Mouse (Mus musculus) thymus, adult 2 months (tissue): Measurements from ENCODE around the gene Hist1h3i.
"Not testable (repeated sequence)": the region's sequence is repeated elsewhere in the genome, so short reads cannot be mapped to it uniquely, and the experiment has no call there.

ENCODE experiments used
- CTCF ChIP-seq: fragments of 200-500 bp; IDR thresholded peaks from 2 replicates; pipeline ENCODE4 v1.5.1; 2012; ENCODE audit warnings: mild to moderate bottlenecking, control low read depth, low read length, moderate library complexity, borderline replicate concordance; ENCODE audit not compliant: control insufficient read depth, poor library complexity, insufficient read depth; ENCODE audit errors: extremely low read depth
- POLR2A ChIP-seq: fragments of 200-500 bp; IDR thresholded peaks from 2 replicates; pipeline ENCODE4 v1.6.1; 2012; ENCODE audit warnings: mild to moderate bottlenecking, low read length, control low read depth, moderate library complexity; ENCODE audit not compliant: control insufficient read depth, poor library complexity, insufficient read depth; ENCODE audit errors: extremely low read depth

DNA sequence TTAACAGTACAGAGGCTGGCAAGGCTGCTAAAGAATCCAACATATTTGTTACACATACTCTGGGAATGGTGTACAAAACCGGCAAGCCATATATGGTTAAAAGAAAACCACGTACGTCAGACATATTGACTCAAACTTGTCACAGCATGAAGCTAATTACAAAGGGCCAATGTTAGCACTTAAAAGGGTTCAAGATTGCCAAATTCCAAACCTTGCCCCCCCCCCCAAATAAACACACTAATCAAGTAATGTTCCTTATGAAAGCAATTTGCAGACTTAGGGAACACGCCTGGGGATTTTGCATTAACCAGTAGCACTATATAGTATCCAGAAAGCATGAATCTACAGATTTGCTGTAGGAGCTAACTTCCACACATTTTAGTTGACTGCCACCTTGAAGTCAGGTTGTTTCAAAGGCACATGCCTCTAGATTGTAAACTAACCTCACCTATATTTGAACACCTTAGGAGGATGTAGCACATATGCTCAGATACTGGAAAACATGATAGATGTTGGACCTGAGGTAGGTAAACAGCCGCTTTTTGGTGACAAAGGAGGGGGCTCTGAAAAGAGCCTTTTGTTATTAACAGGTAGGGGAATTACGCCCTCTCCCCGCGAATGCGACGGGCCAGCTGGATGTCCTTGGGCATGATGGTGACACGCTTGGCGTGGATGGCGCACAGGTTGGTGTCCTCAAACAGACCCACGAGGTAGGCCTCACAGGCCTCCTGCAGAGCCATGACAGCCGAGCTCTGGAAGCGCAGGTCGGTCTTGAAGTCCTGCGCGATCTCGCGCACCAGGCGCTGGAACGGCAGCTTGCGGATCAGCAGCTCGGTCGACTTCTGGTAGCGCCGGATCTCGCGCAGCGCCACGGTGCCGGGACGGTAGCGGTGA, 562 bp downstream of the Hist1h3i start:
- not testable (repeated sequence) for TF ChIP-seq CTCF
- 0 out of 2 replicates have a peak, but pooled peaks have one; percentile 37 for TF ChIP-seq POLR2A
